Mouse (Mus musculus) mouse trophoblast stem cell (cell line): ENCODE data around the gene Orm3.

Experiments
- in situ Hi-C, 2 experiments: fragments of 300-500 bp; cut with MseI, MboI; formaldehyde crosslinking; loops; 2 replicates in 1 of 2; 3 replicates in 1 of 2; pipeline ENCODE4 v1.15.1; 2025

Gene Orm3

GRCm38 (mm10) chr4:63401620-63402019, 45.7 kb downstream of the Orm3 start:
- in situ Hi-C loops = no loop called here

DNA sequence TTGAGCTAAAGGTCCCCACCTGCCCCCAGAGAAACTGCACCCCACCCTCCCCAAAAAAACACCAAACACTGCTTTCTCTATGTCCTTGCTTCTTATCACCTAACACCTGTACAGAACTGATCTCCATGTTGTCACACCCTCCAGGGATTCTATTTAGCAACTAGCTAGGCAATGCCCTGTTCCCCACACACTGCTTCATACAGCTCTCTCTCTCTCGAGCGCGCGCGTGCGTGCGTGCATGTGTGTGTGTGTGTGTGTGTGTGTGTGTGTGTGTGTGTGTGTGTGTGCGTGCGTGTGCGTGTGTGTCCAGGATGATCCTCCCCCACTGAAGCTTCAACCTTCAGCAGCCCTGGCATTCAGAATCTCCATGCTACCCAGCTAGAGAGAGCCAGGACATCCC, 46.1 kb downstream of the Orm3 start:
- in situ Hi-C loops = no loop called here

DNA sequence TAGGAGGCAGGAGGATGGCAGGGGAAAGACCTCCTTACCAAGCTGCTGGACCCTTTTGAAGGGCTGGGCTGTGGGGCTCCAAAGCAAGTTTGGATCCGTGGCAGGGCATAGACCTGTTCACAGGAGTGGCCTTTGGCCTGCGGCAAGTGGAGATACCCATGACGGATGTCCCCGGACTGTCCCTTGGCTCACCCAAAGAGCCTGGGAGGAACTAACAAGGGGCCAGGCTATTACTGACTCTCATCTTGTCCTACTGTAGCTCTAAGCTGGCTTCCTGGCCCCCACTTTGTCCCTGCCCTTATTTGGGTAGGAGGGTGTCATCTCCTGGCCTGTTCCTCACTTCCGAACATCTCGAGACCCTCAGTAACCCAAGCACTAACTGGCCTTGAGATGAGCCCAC, 46.6 kb downstream of the Orm3 start:
- in situ Hi-C loops = no loop called here

DNA sequence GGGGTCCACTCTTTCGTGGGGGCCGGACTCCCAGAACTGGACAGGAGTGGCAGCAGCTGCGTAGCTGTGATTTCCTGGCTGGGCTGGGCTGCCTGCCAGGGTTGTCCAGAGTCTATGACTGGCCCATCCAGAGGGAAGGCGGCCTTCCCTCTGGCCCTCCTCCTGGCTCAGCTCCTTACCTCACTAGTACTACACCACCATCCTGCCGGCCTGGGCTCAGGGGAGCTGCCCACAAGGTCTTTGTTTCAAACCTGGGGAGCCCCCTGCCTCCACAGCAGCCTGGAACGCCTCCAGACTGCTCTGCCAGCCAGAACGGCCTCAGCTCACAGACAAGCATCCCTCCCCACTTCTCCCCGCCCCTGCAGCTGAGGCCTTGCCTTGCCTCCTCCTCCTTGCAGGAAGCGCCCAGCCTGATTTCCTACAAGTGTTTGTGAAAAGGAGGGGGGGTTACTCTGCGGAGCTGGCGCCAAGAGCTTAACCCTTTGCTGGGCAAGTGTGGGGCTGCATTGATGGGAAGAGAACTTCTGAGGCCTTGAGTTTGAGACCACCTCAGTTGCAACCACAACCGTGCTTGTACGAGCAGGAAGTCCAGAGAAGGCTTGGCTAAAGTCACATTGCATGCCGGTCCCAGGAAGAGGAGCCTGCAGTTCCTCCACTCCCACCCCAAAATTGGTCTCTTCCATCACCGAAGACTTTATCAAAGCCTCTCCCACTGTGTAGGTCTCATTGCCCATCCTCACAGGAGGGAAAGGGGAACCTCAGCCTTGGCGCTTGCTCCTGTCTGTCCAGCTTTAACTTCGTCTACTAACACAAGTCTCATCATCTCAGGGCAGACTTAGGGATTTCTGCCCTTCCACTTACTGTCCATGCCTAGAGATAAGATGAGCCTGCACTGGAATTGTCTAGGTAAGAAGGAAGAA, 47.3 kb downstream of the Orm3 start, which contains the start of gene Akna:
Gene Akna, minus strand, starts transcription at position 315 of the 920 bp plus-strand sequence.
- in situ Hi-C loops = no loop called here

DNA sequence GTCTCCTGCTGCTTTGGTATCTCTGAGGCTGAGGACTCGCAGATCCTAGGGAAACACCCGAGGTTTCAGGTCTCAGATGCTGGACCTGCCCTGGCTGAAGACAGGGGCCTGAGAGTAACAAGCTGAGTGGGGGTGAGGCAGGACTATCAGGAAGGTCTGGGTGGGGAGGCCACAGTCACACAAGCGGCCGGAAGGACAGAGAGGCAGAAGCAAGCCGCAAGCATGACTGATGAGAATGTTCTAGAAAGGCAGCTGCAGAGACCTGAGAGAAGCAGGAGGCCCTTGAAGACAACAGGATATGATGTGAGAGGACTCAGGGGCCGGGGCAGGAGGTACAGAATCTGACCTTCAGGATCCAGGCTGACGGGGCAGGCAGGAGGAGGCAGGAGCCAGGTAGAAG, 48.2 kb downstream of the Orm3 start:
- in situ Hi-C loops = no loop called here

DNA sequence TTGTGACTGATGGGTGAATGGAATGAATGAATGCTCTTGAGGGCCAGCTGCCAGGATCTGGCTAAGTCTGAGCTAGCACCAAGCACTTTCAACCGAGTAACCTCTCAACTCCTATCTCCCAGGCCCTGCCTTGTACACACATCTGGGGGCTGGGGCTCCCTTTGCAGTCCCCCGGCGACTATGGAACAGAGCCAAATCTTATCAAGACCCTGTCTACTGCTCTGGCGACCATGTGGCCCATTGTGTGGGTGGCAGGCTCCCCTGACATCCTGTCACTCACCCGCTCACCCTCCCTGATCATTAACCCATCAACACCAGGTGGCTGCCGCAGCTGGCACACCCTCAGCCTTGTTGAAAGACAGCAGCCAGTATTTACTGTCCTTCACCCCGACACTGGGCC, 49.1 kb downstream of the Orm3 start:
- in situ Hi-C loops = no loop called here

DNA sequence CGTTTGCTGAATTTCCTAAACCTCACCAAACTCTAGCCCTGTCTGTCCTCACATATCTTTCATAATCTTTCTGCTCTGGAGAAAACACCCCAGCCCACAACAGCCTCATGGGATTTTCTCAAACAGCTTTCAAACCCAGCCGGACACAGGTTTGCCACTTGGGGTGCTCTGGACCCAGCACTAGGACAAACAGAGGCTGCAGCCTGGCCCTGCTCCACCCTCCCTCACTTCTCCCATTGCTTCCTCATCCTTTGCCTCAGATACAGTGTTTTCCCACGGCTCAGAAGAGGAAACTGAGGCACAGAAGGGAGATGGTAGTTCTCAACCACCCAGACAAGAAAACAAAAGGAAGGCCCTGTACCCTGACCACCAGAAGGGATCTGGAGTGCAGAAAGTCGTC, 49.7 kb downstream of the Orm3 start:
- in situ Hi-C loops = no loop called here

GRCm38 (mm10) chr4:63408247-63408646, 52.3 kb downstream of the Orm3 start:
- in situ Hi-C loops = no loop called here

DNA sequence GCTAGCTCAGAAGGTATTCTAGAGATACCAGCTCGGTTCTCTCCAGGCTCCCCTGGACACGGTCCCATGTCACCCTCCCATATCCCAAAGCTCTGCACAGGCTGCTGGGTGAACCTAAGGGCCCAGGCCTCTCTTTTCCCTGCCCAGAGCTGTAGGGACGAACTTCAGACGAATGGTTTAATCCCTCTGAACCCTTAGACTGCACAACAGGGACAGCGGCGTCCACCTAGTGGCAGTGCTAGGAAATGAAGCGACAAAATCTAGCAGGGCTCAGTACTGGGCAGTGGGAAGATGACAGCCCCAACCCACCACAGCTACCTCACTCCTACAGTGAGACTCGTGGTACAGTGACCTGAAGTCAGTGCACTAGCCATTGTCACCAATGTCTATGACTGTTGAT, 52.7 kb downstream of the Orm3 start:
- in situ Hi-C loops = no loop called here
